Mouse (Mus musculus) bone marrow macrophage, adult 2 months (primary cell): ENCODE measurements around the gene Dach1.

Source experiments
- CTCF ChIP-seq: IDR thresholded peaks from 2 replicates; pipeline ENCODE4 v1.5.1; 2012; ENCODE audit warnings: low read depth, mild to moderate bottlenecking, low read length, moderate library complexity
- POLR2A ChIP-seq: IDR thresholded peaks from 2 replicates; pipeline ENCODE4 v1.6.1; 2012; ENCODE audit warnings: mild to moderate bottlenecking, low read depth, low read length, borderline replicate concordance

GRCm38 (mm10) chr14:97945471-97945870, 224.1 kb downstream of the Dach1 start:
- TF ChIP-seq CTCF (no peak), POLR2A (no peak)
